Mouse (Mus musculus): ENCODE data around the gene Otof. TPM values are rescaled to one million over a fixed set of nuclear protein-coding genes. Genes with fewer than 3 reads are reported as not detected.

The Otof gene
- polyA plus RNA-seq, 1 experiment from 2014 or later, result 0.04 TPM

DNA sequence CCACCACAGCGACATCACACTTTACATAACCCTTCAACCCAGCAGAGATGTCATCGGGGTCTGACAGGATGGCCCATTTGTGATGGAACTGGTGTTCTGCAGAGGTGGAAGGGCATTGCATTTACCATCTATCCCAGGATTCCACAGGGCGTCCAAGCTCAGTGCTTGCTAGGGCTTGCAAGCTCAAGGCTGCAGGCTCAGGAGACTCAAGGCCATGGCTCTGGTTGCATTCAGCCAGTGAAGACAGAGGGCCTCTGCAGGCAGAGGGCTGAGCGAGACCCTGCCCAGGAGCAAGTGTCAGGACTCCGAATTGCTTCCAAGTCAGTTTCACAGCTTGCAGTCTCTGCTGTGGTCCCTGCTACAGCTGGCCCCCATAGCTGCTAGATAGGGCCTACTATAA, 71.9 kb downstream of the Otof start:
- no peak for ATAC-seq (replicated peaks; ENCODE audit: low FRiP score, low read depth)
- Histone ChIP-seq H3K4me1 (replicated peaks; ENCODE audit: insufficient read depth, low read length) (no peaks in the 10 kb centered on the region), H3K9me3 (replicated peaks; ENCODE audit: low read length) (no peaks in the 10 kb centered on the region), H3K9ac (ENCODE audit: low read depth, low read length) (no peak overlapping the region), H3K27me3 (ENCODE audit: insufficient read depth, low read length) (no peaks in the 10 kb centered on the region), H3K4me2 (ENCODE audit: low read length) (no peak overlapping the region), H3K4me3 (replicated peaks; ENCODE audit: low read depth, low read length) (no peak overlapping the region), H3K27ac (no peak overlapping the region), H3K36me3 (ENCODE audit: insufficient read depth, low read length) (no peaks in the 10 kb centered on the region)
- DNase-seq (ENCODE audit: low spot score), result no peak
- no peak for TF ChIP-seq CTCF (IDR thresholded peaks at IDR 0.05; ENCODE audit: low read depth)
- 89% methylated on average over 5 of the region's 5 CpGs for WGBS

DNA sequence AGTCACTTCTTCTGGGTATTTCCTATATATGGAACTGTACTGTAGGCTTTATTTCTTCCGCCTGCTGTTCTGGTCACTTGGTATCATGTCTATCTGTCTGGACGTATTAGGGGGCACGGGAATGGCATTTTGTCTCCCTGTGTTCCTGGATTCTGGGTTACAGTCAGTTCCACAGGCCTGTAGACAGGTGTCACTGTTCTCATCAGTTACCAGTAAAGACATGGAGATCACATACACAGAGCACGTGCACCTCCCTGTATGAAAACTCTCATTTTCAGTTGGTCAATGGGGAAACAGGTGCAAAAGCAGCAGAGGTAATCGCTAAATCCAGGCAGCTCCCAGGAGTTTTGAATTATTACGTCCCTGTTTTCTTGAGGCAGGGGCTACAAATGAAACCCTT, 74.0 kb downstream of the Otof start:
- 79% methylated on average over 6 of the region's 6 CpGs for WGBS
- no peaks in the 10 kb centered on the region for H3K4me1 ChIP-seq (replicated peaks; ENCODE audit: insufficient read depth, low read length)
- H3K27me3 ChIP-seq (ENCODE audit: insufficient read depth, low read length), result no peaks in the 10 kb centered on the region
- ATAC-seq (replicated peaks; ENCODE audit: low FRiP score, low read depth) (no peak), DNase-seq (ENCODE audit: low spot score) (no peak)
- TF ChIP-seq CTCF (IDR thresholded peaks at IDR 0.05; ENCODE audit: low read depth), result peak; percentile 40; the same call in 1 of the 2 replicates
- no peak overlapping the region for H3K4me3 ChIP-seq (replicated peaks; ENCODE audit: low read depth, low read length)
- no peak overlapping the region for H3K27ac ChIP-seq
- H3K9me3 ChIP-seq (replicated peaks; ENCODE audit: low read length), result no peaks in the 10 kb centered on the region
- no peak overlapping the region for H3K9ac ChIP-seq (ENCODE audit: low read depth, low read length)
- H3K4me2 ChIP-seq (ENCODE audit: low read length), result no peak overlapping the region
- H3K36me3 ChIP-seq (ENCODE audit: insufficient read depth, low read length), result no peaks in the 10 kb centered on the region

DNA sequence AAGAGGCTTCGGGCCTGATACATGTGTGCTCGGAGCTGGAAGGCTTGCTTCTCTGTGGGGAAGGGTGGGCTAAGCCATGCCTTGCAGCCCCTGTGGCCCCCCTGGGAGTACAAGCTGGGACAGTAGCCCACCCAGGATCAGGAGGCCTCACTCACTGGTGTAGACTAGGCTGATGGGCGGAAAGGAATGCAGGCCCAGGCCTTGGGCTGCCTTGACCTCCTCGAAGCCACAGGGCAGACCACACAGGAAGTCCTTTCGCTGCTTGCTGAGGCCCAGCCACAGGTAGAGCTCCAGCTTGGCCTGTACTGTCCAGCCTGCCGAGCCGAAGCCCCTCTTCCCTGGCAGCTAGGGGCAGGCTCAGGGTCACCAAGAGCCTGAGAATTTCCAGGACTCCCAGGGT, 78.9 kb downstream of the Otof start:
- H3K4me3 ChIP-seq (replicated peaks; ENCODE audit: low read depth, low read length), result no peak overlapping the region
- no peaks in the 10 kb centered on the region for H3K4me1 ChIP-seq (replicated peaks; ENCODE audit: insufficient read depth, low read length)
- no peaks in the 10 kb centered on the region for H3K9me3 ChIP-seq (replicated peaks; ENCODE audit: low read length)
- DNase-seq (ENCODE audit: low spot score), result peak; percentile 9
- no peaks in the 10 kb centered on the region for H3K27me3 ChIP-seq (ENCODE audit: insufficient read depth, low read length)
- no peak for TF ChIP-seq CTCF (IDR thresholded peaks at IDR 0.05; ENCODE audit: low read depth)
- H3K36me3 ChIP-seq (ENCODE audit: insufficient read depth, low read length), result no peaks in the 10 kb centered on the region
- 30% methylated on average over 7 of the region's 7 CpGs for WGBS
- no peak overlapping the region for H3K27ac ChIP-seq
- no peak for ATAC-seq (replicated peaks; ENCODE audit: low FRiP score, low read depth)
- H3K9ac ChIP-seq (ENCODE audit: low read depth, low read length), result no peak overlapping the region
- no peak overlapping the region for H3K4me2 ChIP-seq (ENCODE audit: low read length)

- Histone ChIP-seq H3K9me3 (replicated peaks; ENCODE audit: low read length) (no peaks in the 10 kb centered on the region), H3K36me3 (ENCODE audit: insufficient read depth, low read length) (no peaks in the 10 kb centered on the region), H3K27me3 (ENCODE audit: insufficient read depth, low read length) (no peaks in the 10 kb centered on the region), H3K9ac (ENCODE audit: low read depth, low read length) (no peak overlapping the region), H3K4me2 (ENCODE audit: low read length) (no peak overlapping the region), H3K4me3 (replicated peaks; ENCODE audit: low read depth, low read length) (no peak overlapping the region), H3K4me1 (replicated peaks; ENCODE audit: insufficient read depth, low read length) (no peaks in the 10 kb centered on the region), H3K27ac (no peak overlapping the region)
- 53% methylated on average over 5 of the region's 5 CpGs for WGBS
- DNase-seq (ENCODE audit: low spot score) (no peak), ATAC-seq (replicated peaks; ENCODE audit: low FRiP score, low read depth) (no peak)
- TF ChIP-seq CTCF (IDR thresholded peaks at IDR 0.05; ENCODE audit: low read depth), result no peak
Measured at GRCm38 (mm10) chr5:30369426-30369825, 92.3 kb downstream of the Otof start.

- Histone ChIP-seq H3K36me3 (ENCODE audit: insufficient read depth, low read length) (no peaks in the 10 kb centered on the region), H3K27ac (no peak overlapping the region), H3K4me1 (replicated peaks; ENCODE audit: insufficient read depth, low read length) (no peaks in the 10 kb centered on the region), H3K9ac (ENCODE audit: low read depth, low read length) (no peak overlapping the region), H3K9me3 (replicated peaks; ENCODE audit: low read length) (no peaks in the 10 kb centered on the region), H3K4me3 (replicated peaks; ENCODE audit: low read depth, low read length) (no peak overlapping the region), H3K4me2 (ENCODE audit: low read length) (no peak overlapping the region), H3K27me3 (ENCODE audit: insufficient read depth, low read length) (no peaks in the 10 kb centered on the region)
- no peak for ATAC-seq (replicated peaks; ENCODE audit: low FRiP score, low read depth)
- no peak for TF ChIP-seq CTCF (IDR thresholded peaks at IDR 0.05; ENCODE audit: low read depth)
- no peak for DNase-seq (ENCODE audit: low spot score)
- 79% methylated on average over 8 of the region's 8 CpGs for WGBS
Measured at GRCm38 (mm10) chr5:30367405-30367804, 94.3 kb downstream of the Otof start.

DNA sequence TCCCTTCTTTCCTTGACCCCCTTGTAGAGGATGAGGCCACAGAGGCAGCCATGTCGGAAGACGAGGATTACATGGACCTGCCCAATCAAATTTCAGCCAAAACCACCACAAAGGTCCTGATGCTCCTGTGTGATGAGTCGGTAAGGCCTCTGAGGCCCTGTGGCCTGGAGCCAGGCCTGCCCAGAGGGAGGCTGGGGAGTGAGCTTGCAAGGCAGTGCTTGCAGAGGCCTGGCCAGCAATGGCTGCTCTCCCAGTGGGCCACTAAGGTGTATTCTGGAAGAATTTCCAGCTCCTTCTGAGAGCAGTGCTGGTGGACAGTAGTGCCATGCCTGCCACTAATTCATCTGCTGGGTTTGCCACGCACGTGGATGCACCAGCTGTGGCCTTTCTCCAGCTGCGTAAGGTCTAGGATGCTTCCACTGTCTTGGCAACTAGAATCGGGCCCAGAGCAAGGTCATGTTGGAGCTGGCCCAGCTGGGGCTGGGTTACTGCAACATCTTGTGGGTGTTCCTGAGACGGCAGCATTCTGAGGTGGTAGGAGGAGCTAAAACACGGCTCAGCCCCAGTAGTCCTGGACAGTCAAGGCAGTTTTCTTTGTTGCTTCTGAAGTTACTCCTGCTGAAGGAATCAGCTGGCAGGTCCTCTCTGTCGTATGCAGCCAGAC, 103.2 kb downstream of the Otof start:
- Histone ChIP-seq H3K4me2 (ENCODE audit: low read length) (no peak overlapping the region), H3K27ac (no peak overlapping the region), H3K9ac (ENCODE audit: low read depth, low read length) (no peak overlapping the region), H3K27me3 (ENCODE audit: insufficient read depth, low read length) (no peaks in the 10 kb centered on the region), H3K36me3 (ENCODE audit: insufficient read depth, low read length) (no peaks in the 10 kb centered on the region), H3K4me1 (replicated peaks; ENCODE audit: insufficient read depth, low read length) (no peaks in the 10 kb centered on the region), H3K9me3 (replicated peaks; ENCODE audit: low read length) (no peaks in the 10 kb centered on the region), H3K4me3 (replicated peaks; ENCODE audit: low read depth, low read length) (no peak overlapping the region)
- no peak for TF ChIP-seq CTCF (IDR thresholded peaks at IDR 0.05; ENCODE audit: low read depth)
- WGBS, result 68% methylated on average over 10 of the region's 10 CpGs
- ATAC-seq (replicated peaks; ENCODE audit: low FRiP score, low read depth) (no peak), DNase-seq (ENCODE audit: low spot score) (no peak)

DNA sequence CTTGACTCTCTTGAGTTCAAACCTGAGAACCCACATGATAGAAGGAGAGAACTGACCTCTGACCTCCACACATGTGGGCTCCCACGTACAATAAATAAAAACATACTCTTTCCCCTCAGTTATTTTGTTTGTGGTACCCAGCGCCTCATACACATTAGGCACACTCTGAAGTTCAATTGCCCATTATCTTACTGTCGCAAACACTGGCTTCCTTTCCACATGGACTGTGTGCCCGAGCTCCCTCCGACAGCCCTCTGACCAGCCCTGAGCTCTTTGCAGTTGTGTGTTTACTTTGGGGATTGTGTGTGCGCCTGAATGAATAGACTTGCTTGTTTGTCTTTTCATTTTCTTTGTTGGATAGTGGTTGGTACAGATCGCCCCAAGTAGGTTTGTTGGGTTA, 105.1 kb downstream of the Otof start:
- H3K27ac ChIP-seq, result no peak overlapping the region
- no peak for TF ChIP-seq CTCF (IDR thresholded peaks at IDR 0.05; ENCODE audit: low read depth)
- H3K4me3 ChIP-seq (replicated peaks; ENCODE audit: low read depth, low read length), result no peak overlapping the region
- H3K9ac ChIP-seq (ENCODE audit: low read depth, low read length), result no peak overlapping the region
- no peaks in the 10 kb centered on the region for H3K4me1 ChIP-seq (replicated peaks; ENCODE audit: insufficient read depth, low read length)
- H3K4me2 ChIP-seq (ENCODE audit: low read length), result no peak overlapping the region
- ATAC-seq (replicated peaks; ENCODE audit: low FRiP score, low read depth), result no peak
- H3K27me3 ChIP-seq (ENCODE audit: insufficient read depth, low read length), result no peaks in the 10 kb centered on the region
- DNase-seq (ENCODE audit: low spot score), result no peak
- no peaks in the 10 kb centered on the region for H3K36me3 ChIP-seq (ENCODE audit: insufficient read depth, low read length)
- H3K9me3 ChIP-seq (replicated peaks; ENCODE audit: low read length), result no peaks in the 10 kb centered on the region
- WGBS, result 84% methylated on average over 7 of the region's 7 CpGs

Data from kidney, postnatal 0 days (tissue).